Mouse (Mus musculus) large intestine, adult 2 months (tissue): ENCODE measurements around the gene Ssr2. TPM values are rescaled to one million over a fixed set of nuclear protein-coding genes. Genes with fewer than 3 reads are reported as not detected.
A peak's percentile ranks its signal among the peaks of the same experiment; 100 is the strongest.
"Not testable (repeated sequence)": the region's sequence is repeated elsewhere in the genome, so short reads cannot be mapped to it uniquely, and the experiment has no call there.

Experiments
- DNase-seq: peaks from one replicate; pipeline ENCODE4 v3.0.0-alpha.2; 2012; ENCODE audit warnings: low read depth, low spot score
- WGBS: fragments of 180-500 bp; shearing (Covaris S2); methylation state at CpG from one replicate; pipeline ENCODE4 v1.1.7; 2018; 5-methylcytosine and 5-hydroxymethylcytosine counted together
- polyA plus RNA-seq: library from polyadenylated mRNA; depleted of rRNA; stranded (reverse); fragments of >200 nt; gene quantifications from 2 replicates; pipeline ENCODE4 v1.2.3, GENCODE M21; 2012

The Ssr2 gene
- polyA plus RNA-seq, 1 experiment: 500 TPM

- DNase-seq: no peak
Measured at GRCm38 (mm10) chr3:88591950-88592731, 16.5 kb downstream of the Ssr2 start.

GRCm38 (mm10) chr3:88592942-88593576 is 17.4 kb downstream of the Ssr2 start:
- 24% methylated on average over 10 of the region's 10 CpGs for WGBS
- no peak for DNase-seq

More at GRCm38 (mm10) chr3:88591950-88592731, 16.5 kb downstream of the Ssr2 start:
- WGBS: 4% methylated on average over 9 of the region's 9 CpGs

GRCm38 (mm10) chr3:88593893-88594580 is 18.4 kb downstream of the Ssr2 start:
- 18% methylated on average over 10 of the region's 10 CpGs for WGBS
- DNase-seq: peak; percentile 73

GRCm38 (mm10) chr3:88596547-88596946 is 20.9 kb downstream of the Ssr2 start:
- not testable (repeated sequence) for DNase-seq
- WGBS: 91% methylated on average over 4 of the region's 4 CpGs

GRCm38 (mm10) chr3:88602466-88602865 is 26.8 kb downstream of the Ssr2 start:
- no peak for DNase-seq
- WGBS: 78% methylated on average over 4 of the region's 4 CpGs

- no peak for DNase-seq
- 11% methylated on average over 6 of the region's 6 CpGs for WGBS
Measured at GRCm38 (mm10) chr3:88603714-88604161, 28.1 kb downstream of the Ssr2 start.

GRCm38 (mm10) chr3:88604863-88605262 is 29.2 kb downstream of the Ssr2 start:
- no peak for DNase-seq
- WGBS: 88% methylated on average over 7 of the region's 7 CpGs

- DNase-seq: not testable (repeated sequence)
- 92% methylated on average over 2 of the region's 2 CpGs for WGBS
Measured at GRCm38 (mm10) chr3:88605666-88606065, 30.0 kb downstream of the Ssr2 start, which contains the start of gene Arhgef2. Gene Arhgef2, plus strand, starts transcription at chr3:88605966.

- 4% methylated on average over 20 of the region's 20 CpGs for WGBS
Measured at GRCm38 (mm10) chr3:88607065-88607757, 31.5 kb downstream of the Ssr2 start.

GRCm38 (mm10) chr3:88607758-88608138 is 32.1 kb downstream of the Ssr2 start:
- 45% methylated on average over 10 of the region's 10 CpGs for WGBS
- no peak for DNase-seq

More at GRCm38 (mm10) chr3:88607065-88607757, 31.5 kb downstream of the Ssr2 start:
- no peak for DNase-seq

- no peak for DNase-seq
- WGBS: 83% methylated on average over 4 of the region's 4 CpGs
Measured at GRCm38 (mm10) chr3:88609066-88609465, 33.4 kb downstream of the Ssr2 start.

GRCm38 (mm10) chr3:88614418-88614817 is 38.7 kb downstream of the Ssr2 start:
- no peak for DNase-seq
- 75% methylated on average over 8 of the region's 8 CpGs for WGBS

GRCm38 (mm10) chr3:88615117-88615516 is 39.4 kb downstream of the Ssr2 start:
- DNase-seq: no peak
- WGBS: 46% methylated on average over 5 of the region's 5 CpGs

- WGBS: 60% methylated on average over 9 of the region's 9 CpGs
- DNase-seq: no peak
Measured at GRCm38 (mm10) chr3:88615902-88616391, 40.3 kb downstream of the Ssr2 start.

GRCm38 (mm10) chr3:88616951-88617500 is 41.4 kb downstream of the Ssr2 start:
- WGBS: 72% methylated on average over 3 of the region's 3 CpGs

GRCm38 (mm10) chr3:88618074-88618871 is 42.6 kb downstream of the Ssr2 start:
- WGBS: 77% methylated on average over 8 of the region's 8 CpGs
- no peak for DNase-seq

More at GRCm38 (mm10) chr3:88616951-88617500, 41.4 kb downstream of the Ssr2 start:
- no peak for DNase-seq

GRCm38 (mm10) chr3:88619113-88620097 is 43.7 kb downstream of the Ssr2 start:
- WGBS: 70% methylated on average over 9 of the region's 9 CpGs
- no peak for DNase-seq
